Mouse (Mus musculus) limb, embryonic 11.5 days (tissue): ENCODE measurements at regions not wholly inside any gene's neighbourhood (a gene's known extent, or its start where the extent isn't known, plus 50 kb on each side); places are given as distances from the start of the nearest gene placed in this dataset.
A peak's percentile ranks its signal among the peaks of the same experiment; 100 is the strongest.

ENCODE experiments used
- ATAC-seq: fragments of 200-750 bp; cut with Nextera tagmentation; 2 replicates; pipeline ENCODE4 v1.8.0; 2017; ENCODE audit warnings: low read depth; ENCODE audit not compliant: insufficient number of reproducible peaks, low FRiP score, low TSS enrichment
- DNase-seq: peaks from one replicate; pipeline ENCODE4 v3.0.0-alpha.2; 2015; ENCODE audit warnings: low spot score
- H3K27ac ChIP-seq: fragments of 300-500 bp; sonication (generic); replicated peaks from 2 replicates; pipeline ENCODE4 v1.5.1; 2014; ENCODE audit warnings: low read depth, mild to moderate bottlenecking, low read length
- H3K27me3 ChIP-seq: fragments of 300-500 bp; sonication (generic); 2 replicates; pipeline ENCODE4 v1.6.1; 2014; ENCODE audit warnings: mild to moderate bottlenecking, low read length, mixed read lengths; ENCODE audit not compliant: control insufficient read depth, insufficient read depth
- H3K36me3 ChIP-seq: fragments of 300-500 bp; sonication (generic); 2 replicates; pipeline ENCODE4 v1.6.1; 2014; ENCODE audit warnings: mild to moderate bottlenecking, low read length, moderate library complexity, mixed read lengths; ENCODE audit not compliant: control insufficient read depth, insufficient read depth
- H3K4me1 ChIP-seq: fragments of 300-500 bp; sonication (generic); 2 replicates; pipeline ENCODE4 v1.6.1; 2014; ENCODE audit warnings: low read length, mixed read lengths; ENCODE audit not compliant: control insufficient read depth, insufficient read depth
- H3K4me2 ChIP-seq: fragments of 300-500 bp; sonication (generic); 2 replicates; pipeline ENCODE4 v1.6.1; 2014; ENCODE audit warnings: low read depth, mild to moderate bottlenecking, moderate library complexity; ENCODE audit not compliant: severe bottlenecking
- H3K4me3 ChIP-seq: fragments of 300-500 bp; sonication (generic); 2 replicates; pipeline ENCODE4 v1.5.1; 2014; ENCODE audit warnings: low read depth, low read length
- H3K9ac ChIP-seq: fragments of 300-500 bp; sonication (generic); 2 replicates; pipeline ENCODE4 v1.6.1; 2014; ENCODE audit warnings: mild to moderate bottlenecking, low read length
- H3K9me3 ChIP-seq: fragments of 300-500 bp; sonication (generic); 2 replicates; pipeline ENCODE4 v1.6.1; 2016; ENCODE audit warnings: low read length; ENCODE audit not compliant: control insufficient read depth
- WGBS: fragments of 180-500 bp; shearing (Covaris S2); extraction: QIAGEN DNeasy Blood & Tissue Kit; methylation state at CpG from one replicate; pipeline ENCODE4 v1.1.7; 2014; 5-methylcytosine and 5-hydroxymethylcytosine counted together

- Histone ChIP-seq H3K4me1 (peaks cover 10% of the 10 kb centered on the region), H3K9ac (no peak overlapping the region), H3K27ac (no peak overlapping the region), H3K4me2 (no peak overlapping the region), H3K4me3 (no peak overlapping the region), H3K36me3 (no peaks in the 10 kb centered on the region), H3K27me3 (no peaks in the 10 kb centered on the region), H3K9me3 (no peaks in the 10 kb centered on the region)
- DNase-seq (no peak), ATAC-seq (no peak)
- WGBS: 87% methylated on average over 2 of the region's 2 CpGs
Measured at GRCm38 (mm10) chr13:97415381-97415780, 174.5 kb downstream of the Enc1 start.

- H3K9me3 ChIP-seq: no peaks in the 10 kb centered on the region
- DNase-seq (no peak), ATAC-seq (no peak)
- H3K27ac ChIP-seq: no peak overlapping the region
- no peak overlapping the region for H3K9ac ChIP-seq
- 53% methylated on average over 4 of the region's 4 CpGs for WGBS
- H3K4me2 ChIP-seq: no peak overlapping the region
- H3K36me3 ChIP-seq: no peaks in the 10 kb centered on the region
- peaks cover 7% of the 10 kb centered on the region for H3K4me1 ChIP-seq
- H3K27me3 ChIP-seq: no peaks in the 10 kb centered on the region
- H3K4me3 ChIP-seq: no peak overlapping the region
Measured at GRCm38 (mm10) chr13:97412151-97412550, 171.2 kb downstream of the Enc1 start.

GRCm38 (mm10) chr13:97410550-97411201 is 169.8 kb downstream of the Enc1 start:
- Histone ChIP-seq H3K27me3 (no peaks in the 10 kb centered on the region), H3K9ac (no peak overlapping the region), H3K4me2 (no peak overlapping the region), H3K4me1 (peaks cover 7% of the 10 kb centered on the region), H3K9me3 (no peaks in the 10 kb centered on the region), H3K27ac (no peak overlapping the region), H3K4me3 (no peak overlapping the region), H3K36me3 (no peaks in the 10 kb centered on the region)
- ATAC-seq (0 out of 2 replicates have a peak, but pooled peaks have one; percentile 17), DNase-seq (no peak)
- WGBS: 31% methylated on average over 9 of the region's 9 CpGs

GRCm38 (mm10) chr13:97409891-97410525 is 169.1 kb downstream of the Enc1 start:
- DNase-seq: no peak
- H3K4me3 ChIP-seq: no peak overlapping the region
- no peaks in the 10 kb centered on the region for H3K36me3 ChIP-seq
- no peak overlapping the region for H3K4me2 ChIP-seq
- no peak overlapping the region for H3K9ac ChIP-seq
- 72% methylated on average over 6 of the region's 6 CpGs for WGBS
- no peak for ATAC-seq
- H3K27ac ChIP-seq: no peak overlapping the region
- peaks cover 7% of the 10 kb centered on the region for H3K4me1 ChIP-seq
- no peaks in the 10 kb centered on the region for H3K27me3 ChIP-seq
- no peaks in the 10 kb centered on the region for H3K9me3 ChIP-seq

- Histone ChIP-seq H3K4me1 (peaks cover 7% of the 10 kb centered on the region), H3K27ac (no peak overlapping the region), H3K27me3 (no peaks in the 10 kb centered on the region), H3K9me3 (no peaks in the 10 kb centered on the region), H3K4me2 (no peak overlapping the region), H3K4me3 (no peak overlapping the region), H3K36me3 (no peaks in the 10 kb centered on the region), H3K9ac (no peak overlapping the region)
- no peak for DNase-seq
- 59% methylated on average over 8 of the region's 8 CpGs for WGBS
- ATAC-seq: no peak
Measured at GRCm38 (mm10) chr13:97409291-97409780, 168.4 kb downstream of the Enc1 start.

- WGBS: 88% methylated on average over 22 of the region's 22 CpGs
- no peak for ATAC-seq
Measured at GRCm38 (mm10) chr13:97408414-97409290, 167.7 kb downstream of the Enc1 start.

GRCm38 (mm10) chr13:97407773-97408172 is 166.9 kb downstream of the Enc1 start:
- Histone ChIP-seq H3K9me3 (no peaks in the 10 kb centered on the region), H3K4me2 (no peak overlapping the region), H3K27ac (no peak overlapping the region), H3K36me3 (no peaks in the 10 kb centered on the region), H3K4me1 (peaks cover 7% of the 10 kb centered on the region), H3K9ac (no peak overlapping the region), H3K27me3 (no peaks in the 10 kb centered on the region), H3K4me3 (no peak overlapping the region)
- no peak for ATAC-seq
- WGBS: 60% methylated on average over 2 of the region's 2 CpGs
- DNase-seq: no peak

More at GRCm38 (mm10) chr13:97408414-97409290, 167.7 kb downstream of the Enc1 start:
- no peak for DNase-seq
- no peaks in the 10 kb centered on the region for H3K36me3 ChIP-seq
- peaks cover 7% of the 10 kb centered on the region for H3K4me1 ChIP-seq
- H3K4me3 ChIP-seq: no peak overlapping the region
- H3K27ac ChIP-seq: no peak overlapping the region
- H3K9ac ChIP-seq: no peak overlapping the region
- no peak overlapping the region for H3K4me2 ChIP-seq
- H3K9me3 ChIP-seq: no peaks in the 10 kb centered on the region
- H3K27me3 ChIP-seq: no peaks in the 10 kb centered on the region

GRCm38 (mm10) chr13:97406678-97407077 is 165.8 kb downstream of the Enc1 start:
- WGBS: 42% methylated on average over 7 of the region's 7 CpGs
- Histone ChIP-seq H3K27ac (no peak overlapping the region), H3K36me3 (no peaks in the 10 kb centered on the region), H3K4me3 (no peak overlapping the region), H3K9ac (no peak overlapping the region), H3K27me3 (no peaks in the 10 kb centered on the region), H3K4me2 (no peak overlapping the region), H3K4me1 (peaks cover 7% of the 10 kb centered on the region), H3K9me3 (no peaks in the 10 kb centered on the region)
- DNase-seq (no peak), ATAC-seq (no peak)
